Mouse (Mus musculus) frontal cortex, postnatal 14 days (tissue): Measurements from ENCODE around the gene Trp53bp2.

ENCODE experiments used
- DNase-seq, 2 experiments: peaks; one replicate each; pipeline ENCODE4 v3.0.0; 2022; ENCODE audit warnings: low spot score in 2 of 2

The Trp53bp2 gene

DNA sequence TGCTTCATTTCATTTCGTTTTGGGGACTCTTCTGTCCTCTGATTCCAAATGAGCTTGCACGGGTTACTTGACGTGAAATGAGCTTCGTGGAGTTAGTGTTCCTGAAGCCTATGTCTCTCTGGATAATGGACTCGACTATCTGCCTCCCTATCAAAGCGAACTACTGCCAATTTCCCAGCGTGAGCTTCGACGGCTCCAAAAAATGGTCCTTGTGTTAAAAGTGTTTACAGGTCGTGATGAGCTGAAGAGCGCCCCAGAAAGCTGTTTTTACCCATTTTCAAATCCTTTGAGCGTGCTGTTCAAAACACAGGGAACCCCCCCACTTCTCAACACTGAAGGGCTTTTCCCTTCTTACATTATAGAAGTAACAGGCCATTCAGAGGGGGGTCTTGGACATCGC, 729 bp upstream of the Trp53bp2 start:
- no peak for DNase-seq

DNA sequence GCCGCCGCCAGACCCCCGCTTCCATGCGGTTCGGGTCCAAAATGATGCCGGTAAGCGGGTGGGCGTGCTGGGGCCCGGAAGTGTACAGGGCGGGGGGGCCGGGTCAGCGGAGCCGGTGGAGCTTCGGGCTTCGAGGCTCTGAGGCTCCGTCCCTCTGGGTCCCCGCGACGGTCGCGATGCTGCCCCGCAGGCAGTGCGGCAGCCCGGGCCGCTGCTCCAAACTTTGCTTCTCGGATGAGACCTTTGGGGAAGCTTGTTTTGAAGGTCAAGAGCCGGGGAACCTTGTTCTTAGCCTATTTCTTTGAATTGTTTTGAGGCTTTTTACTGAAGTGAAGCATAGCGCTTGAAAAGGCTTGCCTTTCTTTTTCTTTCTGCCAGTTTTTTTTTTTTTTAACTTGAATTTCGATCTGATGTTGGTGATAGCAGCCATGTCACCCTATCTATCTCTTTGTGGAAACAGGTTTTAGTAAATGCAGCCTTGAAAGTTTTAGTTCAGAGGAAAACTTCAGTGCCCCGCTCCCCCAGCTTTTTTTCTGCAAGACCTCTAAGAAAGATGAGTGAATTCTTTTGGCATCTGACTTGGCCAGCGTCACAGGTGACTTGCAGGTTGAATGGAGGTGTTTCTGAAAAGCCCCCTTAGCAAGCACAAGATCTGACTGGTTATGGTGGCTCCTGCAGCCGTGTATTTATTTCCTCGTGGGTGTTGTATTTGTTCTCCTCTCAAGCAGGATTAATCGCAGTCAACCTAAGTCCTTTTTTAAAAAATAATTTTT, 615 bp downstream of the Trp53bp2 start:
- peak in 1 of 2 experiments; percentile 13 for DNase-seq

DNA sequence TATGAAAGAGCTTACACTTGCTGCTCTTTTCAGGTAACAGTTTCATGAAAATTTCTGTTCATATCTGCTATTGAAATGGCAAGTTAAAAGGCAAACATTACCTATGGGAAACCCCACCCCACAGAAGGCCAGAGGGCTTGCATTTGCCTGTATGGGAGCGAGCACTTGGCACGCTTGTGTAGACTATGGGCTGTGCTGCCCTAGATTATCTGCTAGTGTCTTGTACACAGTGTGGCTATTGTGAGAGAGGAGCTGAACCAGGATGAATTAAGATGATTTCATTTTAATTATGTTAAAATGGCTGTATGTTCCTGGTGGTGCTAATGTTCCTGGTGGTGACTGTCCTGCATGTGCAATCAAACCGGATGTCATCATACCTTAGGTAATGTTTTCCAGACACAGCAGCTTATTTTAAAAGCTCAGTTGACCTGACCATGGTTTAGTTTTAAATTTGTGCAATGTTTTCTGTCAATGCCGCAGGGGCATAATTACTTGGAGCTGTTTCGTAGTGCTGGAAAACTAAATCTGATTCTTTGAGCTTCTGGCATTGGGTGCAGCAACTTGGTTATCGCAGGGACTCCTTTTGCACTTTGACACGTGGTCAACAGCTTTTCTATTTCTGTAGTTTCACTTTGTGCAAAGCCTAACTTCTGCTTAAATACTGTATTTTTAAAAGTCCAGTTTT, 3.8 kb downstream of the Trp53bp2 start:
- DNase-seq = no peak

DNA sequence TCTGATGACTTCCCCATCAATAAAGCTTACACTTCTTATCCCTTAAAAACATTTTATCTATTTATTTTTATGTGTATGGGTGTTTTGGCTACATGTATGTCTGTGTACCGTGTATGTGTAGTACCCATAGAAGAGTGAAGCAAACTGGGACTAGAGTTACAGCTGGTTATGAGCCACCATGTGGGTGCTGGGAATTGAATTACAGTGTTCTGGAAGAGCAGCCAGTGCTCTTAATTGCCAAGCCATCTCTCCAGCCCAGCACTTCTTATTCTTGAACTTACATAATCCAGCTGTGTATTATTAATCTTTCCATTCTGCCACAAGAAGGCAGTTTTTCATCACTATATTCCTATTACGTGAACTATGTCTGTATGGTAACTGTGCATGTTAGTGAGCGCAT, 10.5 kb downstream of the Trp53bp2 start:
- DNase-seq = no peak

DNA sequence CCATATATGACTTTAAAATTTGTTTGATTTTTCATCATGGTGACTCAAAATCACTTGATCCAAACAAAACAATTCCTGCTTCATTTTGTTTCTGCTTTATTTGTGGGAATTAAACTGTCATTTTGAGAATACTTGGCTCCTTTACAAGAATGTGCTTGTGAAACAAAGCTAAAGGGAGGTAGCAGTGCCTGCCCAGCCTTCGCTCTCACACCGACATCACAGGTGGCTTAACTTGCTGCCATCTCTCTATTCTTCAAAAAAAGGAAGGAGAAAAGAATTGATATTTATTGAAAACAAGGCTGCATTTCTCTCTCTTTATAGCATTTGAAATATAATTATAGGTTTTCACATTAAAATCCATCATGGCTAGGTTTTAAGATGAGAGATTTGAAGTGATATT, 15.3 kb downstream of the Trp53bp2 start:
- no peak for DNase-seq

DNA sequence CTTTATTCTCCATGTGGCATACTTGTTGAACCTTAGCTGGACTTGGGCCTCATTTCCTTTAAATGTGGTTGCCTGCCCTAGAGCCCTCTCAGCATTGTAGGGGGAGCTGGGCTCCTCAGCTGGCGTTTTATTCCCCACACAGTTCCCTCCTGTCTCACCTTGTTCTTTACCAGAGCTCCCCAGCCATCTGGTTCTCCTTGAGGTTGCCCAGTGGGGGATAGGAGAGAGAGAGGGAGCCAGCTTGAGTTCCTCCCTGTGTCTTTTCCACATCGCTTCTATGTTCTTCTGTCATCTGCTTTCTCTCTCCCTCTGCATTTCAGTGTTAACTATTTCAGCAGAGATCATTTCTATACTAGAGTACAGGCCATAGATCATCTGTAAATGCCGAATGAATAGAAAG, 16.2 kb downstream of the Trp53bp2 start:
- DNase-seq = no peak

DNA sequence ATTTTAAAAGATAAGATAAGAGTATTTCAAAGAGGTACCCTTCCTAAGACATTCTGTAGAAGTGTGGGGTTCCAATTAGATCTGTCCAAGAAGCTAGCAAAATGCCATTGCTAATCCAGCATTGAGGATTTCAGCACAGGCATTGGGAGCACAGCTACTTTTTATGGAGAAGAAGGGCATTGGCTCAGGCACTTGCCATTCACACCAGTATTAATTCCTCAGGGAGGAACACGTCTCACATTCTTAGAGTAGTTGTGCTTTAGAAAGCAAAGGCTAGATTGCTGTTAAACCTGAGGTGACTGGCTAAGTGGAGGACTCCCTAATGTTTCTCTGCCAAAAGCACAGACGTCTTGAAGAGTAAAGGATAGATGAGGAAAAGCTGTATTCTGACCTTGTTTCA, 17.5 kb downstream of the Trp53bp2 start:
- no peak for DNase-seq

DNA sequence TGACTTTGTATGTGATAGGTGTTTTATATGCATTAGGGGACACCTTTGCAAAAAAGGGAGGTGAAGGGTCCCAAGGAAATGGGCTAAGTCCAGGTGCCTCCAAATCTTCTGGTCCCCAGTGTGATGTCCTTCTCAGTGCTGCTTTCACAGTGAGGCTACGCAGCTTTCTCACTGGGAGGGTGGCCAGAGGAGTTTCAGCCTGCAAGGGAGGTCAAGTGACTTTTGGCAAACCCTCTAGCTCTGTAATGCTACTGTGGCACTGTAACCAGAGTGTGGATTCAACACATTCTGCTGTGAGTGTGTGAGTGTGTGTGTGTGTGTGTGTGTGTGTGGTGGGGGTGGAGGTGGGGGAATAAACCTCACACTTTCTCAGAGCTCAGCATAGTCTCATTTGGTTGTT, 18.5 kb downstream of the Trp53bp2 start:
- no peak for DNase-seq

DNA sequence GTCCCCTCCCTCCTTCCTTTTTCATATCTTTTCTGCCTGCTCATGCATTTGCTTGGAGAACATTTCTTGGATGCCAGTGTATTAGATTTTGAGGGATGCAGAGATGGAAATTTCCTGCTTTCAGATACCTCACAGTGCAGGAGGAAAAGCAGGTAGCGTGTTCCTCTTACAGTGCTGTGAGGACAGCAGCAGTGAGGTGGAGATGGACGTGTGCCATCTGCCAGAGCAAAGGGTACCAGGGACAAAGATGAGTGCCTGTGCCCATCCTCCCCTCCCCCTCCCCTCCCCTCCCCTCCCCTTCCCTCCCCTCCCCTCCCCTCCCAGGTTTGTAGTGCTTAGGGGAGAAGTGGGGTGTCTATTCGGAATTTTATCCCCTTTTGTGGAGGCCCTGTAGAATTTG, 20.9 kb downstream of the Trp53bp2 start:
- DNase-seq = no peak

DNA sequence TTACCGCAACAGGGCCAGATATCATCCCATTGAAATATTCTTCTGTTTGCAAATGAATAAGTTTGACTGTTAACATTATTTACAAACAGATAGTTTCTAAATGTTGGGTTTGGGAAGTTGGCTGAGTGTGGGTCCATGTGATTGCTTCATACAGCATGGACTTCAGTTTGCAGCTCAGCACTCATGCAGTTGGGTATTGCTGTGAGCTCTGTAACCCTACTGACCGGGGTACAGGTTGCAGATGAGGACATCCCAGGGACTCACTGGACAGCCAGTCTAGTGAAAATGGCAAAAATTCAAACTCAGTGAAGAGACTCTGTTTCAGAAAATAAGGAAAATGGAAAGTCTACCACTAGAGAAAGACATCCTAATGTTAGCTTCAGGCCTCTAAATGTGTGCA, 21.7 kb downstream of the Trp53bp2 start:
- no peak for DNase-seq

DNA sequence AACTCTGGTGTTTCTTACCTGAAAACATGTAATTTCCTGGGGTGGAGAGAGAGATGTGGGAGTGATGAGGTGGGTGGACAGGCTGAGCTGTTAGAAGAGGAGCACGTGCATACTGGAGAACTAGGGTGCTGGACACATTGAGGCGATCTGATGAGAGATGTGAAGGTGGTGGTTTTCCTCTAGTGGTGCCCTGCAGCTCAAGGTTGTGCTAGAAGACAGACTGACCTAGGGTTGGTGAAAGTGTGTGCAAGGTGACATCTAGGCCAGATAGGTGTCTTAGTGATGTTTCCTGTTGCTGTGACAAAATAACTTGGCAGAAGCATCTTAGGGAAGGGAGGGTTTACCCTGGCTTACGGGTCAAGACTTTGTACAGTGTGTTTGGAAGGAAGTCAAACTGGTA, 23.1 kb downstream of the Trp53bp2 start:
- DNase-seq = no peak

DNA sequence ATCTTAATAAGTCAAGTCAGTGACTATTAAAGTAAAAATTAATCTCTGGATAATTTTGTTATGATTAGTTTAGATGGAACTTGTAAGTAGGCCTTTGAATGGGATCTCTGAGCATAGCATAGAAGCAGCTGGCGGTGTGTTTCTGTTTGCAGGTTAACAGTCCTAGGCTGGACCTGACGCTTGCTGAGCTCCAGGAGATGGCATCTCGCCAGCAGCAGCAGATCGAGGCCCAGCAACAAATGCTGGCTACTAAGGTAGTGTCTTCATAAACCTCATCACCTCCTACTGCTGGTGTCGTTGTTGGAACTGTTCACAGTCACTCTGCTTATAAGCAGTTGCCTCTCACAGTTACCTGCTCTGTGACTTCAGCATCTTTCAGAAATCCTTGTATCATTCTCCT, 27.8 kb downstream of the Trp53bp2 start:
- no peak for DNase-seq

DNA sequence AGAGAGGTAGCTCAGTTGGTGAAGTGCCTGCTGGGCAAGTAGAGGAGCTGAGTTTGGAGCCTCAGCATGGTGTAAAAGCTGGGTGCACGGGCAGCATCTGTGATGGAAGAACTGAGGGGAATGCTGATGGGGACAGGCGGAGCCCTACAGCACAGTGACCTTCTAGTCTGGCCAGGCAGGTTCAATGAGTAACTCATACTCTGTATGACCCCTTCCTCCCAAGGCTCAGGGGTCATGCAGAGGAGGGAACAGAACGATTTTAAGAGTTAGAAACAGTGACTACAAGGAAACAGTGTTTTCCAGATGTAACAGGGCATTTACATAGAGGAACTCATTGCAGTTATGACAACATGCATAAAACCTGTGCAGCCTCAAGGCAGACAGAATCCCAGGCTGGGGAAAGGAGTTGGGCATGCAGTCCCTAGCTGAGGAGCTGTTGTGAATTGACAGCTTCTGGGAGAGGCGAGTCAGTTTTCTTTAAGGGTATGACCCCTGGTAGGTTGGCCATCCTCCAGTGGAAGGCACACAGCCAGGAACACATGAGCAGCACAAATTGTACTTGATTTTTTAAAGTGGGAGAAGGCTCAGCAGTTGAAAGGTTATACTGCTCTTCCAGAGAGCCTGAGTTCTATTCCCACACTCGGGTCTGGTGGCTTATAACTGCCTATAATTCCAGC, 30.7 kb downstream of the Trp53bp2 start:
- DNase-seq = no peak

DNA sequence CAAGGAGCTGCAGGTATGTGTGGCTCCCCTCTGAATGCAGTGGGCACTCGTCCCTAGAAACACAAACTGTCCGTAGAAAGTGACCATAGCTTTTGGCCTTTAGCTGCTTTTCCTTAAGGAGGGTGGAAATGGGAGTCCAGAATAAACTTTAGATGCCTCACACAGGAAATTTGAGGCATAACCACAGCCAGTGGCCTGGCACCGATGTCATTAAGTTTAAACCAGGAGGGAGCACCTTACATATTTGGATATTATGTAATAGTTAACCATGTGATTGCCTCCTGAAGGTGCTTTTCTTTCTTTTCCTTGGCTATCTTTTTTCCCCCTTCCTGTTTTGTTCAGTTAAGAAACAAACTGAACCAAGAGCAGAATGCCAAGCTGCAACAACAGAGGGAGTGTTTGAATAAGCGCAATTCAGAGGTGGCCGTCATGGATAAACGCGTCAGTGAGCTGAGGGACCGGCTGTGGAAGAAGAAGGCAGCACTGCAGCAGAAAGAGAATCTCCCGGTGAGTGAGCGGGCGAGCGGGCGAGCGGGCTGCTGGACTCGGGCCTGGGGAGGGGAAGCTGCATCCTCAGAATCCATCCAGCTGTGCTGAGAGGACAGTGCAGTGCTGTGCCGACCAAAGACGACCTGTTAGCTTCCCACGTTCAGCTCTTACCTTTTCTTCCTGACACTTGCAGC, 33.0 kb downstream of the Trp53bp2 start:
- DNase-seq = no peak

DNA sequence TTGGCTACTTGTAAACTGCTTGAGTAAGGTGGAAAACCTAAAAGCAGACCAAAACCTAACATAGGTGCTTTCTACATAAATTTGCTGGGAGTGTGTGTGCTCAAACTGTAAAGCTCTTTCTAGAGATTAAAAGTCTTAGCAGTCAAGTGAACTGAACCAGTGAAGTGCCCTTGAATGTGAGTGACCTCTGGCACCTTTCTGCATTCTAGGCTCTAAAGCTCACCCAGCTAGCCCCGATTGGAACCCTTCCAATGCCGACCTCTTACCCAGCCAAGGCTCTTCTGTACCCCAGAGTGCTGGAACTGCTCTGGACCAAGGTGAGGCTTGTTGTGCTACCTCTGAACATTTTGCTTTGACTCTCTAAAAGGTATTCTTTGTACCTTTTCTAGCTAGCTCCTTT, 35.1 kb downstream of the Trp53bp2 start:
- DNase-seq = no peak

DNA sequence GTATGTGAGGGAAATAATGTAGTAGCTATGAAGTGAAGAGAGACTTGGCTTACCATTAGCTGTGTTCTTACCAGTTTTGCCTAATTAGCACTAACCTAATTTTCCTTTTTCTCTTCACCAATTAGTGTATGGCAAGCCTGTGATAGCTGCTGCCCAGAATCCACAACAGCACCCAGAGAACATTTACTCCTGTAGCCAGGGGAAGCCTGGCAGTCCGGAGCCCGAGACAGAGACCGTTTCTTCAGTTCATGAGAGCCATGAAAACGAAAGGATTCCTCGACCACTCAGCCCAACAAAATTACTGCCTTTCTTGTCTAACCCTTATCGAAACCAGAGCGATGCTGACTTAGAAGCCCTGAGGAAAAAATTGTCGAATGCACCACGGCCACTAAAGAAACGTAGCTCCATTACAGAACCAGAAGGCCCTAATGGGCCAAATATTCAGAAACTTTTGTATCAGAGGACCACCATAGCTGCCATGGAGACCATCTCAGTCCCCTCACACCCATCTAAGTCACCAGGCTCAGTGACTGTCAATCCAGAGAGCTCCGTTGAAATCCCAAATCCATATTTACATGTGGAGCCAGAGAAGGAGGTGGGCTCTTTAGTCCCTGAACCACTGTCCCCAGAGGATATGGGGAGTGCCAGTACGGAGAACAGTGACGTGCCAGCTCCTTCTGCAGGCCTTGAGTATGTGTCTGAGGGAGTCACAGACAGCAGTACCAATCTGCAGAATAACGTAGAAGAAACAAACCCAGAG, 39.5 kb downstream of the Trp53bp2 start:
- DNase-seq = no peak

DNA sequence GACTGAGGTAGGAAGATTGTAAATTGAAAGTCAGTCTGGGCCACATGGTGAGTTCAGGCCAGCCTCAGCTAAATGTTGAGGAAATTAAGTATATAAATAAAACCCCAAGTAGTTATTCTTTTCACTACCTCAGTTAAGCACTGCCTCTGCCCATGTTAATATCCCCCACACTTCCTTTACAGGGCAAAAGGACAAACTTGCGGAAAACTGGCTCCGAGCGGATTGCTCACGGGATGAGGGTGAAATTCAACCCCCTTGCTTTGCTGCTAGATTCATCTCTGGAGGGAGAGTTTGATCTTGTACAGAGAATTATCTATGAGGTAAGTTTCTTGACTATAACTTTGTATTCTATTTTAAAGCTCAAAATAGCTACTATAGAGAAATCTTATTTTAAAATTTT, 43.5 kb downstream of the Trp53bp2 start:
- DNase-seq = no peak

DNA sequence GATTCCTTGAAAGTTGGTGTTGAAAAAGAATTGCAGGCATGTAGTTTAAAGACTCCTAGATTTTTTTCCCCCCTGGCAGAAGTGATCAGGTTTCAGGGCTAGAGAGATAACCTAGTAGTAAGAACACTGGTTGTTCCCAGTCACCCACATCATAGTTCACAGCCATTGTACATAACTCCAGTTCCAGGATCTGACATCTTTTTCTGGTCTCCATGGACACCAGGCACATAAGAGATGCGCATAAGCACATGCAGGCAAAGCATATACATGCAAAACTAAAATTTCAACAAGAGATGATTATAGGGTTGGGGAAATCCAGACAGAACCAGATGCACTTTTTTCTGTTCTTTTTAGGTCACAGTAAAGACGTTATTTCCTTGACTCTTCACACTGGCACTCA, 46.1 kb downstream of the Trp53bp2 start:
- no peak for DNase-seq

DNA sequence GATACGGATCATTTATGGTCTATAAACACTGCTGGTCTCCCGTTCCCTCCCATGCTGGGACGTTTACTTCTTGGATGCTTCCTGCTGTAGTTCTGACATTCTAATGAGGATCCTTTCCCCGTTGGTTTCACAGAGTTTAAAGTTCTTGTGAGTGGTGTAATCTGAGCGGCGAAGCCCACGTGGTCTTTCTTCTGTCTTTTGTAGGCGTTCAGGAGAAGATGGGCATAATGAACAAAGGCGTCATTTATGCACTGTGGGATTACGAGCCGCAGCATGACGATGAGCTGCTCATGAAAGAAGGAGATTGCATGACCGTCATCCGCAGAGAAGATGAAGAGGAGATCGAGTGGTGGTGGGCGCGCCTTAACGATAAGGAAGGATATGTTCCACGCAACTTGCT, 49.6 kb downstream of the Trp53bp2 start:
- DNase-seq = no peak

DNA sequence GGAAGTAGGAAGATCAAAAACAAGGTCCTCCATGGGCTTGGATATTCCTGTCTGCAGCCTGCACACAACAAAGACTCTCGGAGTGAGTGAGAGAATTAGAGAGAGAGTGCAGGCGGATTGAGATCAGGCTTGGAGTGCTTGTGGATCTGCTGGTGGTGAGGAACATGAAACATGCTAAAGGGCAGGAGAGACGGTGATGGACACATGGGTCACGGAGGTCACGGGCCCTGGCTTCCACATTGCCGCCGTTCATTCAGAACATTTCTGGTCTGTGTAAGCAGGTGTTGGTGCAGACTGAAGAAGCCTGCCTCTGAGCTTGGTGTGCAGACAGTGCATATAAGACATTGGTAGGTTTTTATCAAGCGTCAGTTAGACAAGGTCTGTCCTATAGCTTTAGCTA, 50.5 kb downstream of the Trp53bp2 start:
- DNase-seq = no peak
